Mouse (Mus musculus) cerebellum, adult 18-20 months (tissue): ENCODE measurements at regions not wholly inside any gene's neighbourhood (a gene's known extent, or its start where the extent isn't known, plus 50 kb on each side); places are given as distances from the start of the nearest gene placed in this dataset.

ENCODE experiments used
- DNase-seq, 2 experiments: peaks; one replicate each; pipeline ENCODE4 v3.0.0; 2021

DNA sequence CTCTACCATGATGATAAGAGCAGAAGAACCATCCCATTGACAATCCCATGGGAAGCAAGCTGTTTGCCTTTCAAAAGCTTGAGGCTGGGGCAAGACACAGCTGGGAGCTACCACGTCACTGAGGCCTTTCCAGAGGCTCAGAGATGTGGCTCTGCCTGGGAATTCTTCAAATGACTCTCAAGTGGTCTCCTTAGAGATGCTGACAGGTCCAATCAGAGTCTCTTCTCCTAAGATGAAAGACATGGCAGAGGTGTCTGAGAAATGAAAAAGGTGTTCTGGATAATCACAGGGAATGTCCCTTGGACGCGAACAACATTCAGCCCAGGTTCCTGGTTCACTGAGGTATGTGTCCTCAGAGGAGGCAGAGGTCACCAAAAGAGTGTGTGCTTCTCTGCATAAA lies 287.7 kb downstream of the Fam49a start:
- DNase-seq: no peak

GRCm38 (mm10) chr12:12548688-12549087 lies 286.7 kb downstream of the Fam49a start:
- no peak for DNase-seq

DNA sequence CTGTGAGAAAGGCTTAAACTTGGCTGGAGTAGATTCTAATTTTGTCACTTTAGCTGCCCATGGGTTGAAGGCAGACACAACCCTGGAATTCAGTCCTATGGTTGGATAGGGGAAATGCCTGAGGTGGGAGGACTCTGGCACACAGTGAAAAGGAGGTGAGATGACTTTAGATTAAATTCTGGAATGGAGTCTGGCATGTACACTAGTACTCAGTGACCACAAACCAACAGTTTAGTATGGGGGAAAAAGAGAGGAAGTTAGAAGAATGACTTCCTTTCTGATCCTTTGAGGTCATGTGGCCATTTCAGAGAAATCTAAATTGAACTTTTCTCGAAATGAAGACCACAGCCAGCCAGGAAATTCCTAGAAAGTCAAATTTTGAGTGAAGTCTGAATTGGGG lies 285.5 kb downstream of the Fam49a start:
- DNase-seq: no peak

DNA sequence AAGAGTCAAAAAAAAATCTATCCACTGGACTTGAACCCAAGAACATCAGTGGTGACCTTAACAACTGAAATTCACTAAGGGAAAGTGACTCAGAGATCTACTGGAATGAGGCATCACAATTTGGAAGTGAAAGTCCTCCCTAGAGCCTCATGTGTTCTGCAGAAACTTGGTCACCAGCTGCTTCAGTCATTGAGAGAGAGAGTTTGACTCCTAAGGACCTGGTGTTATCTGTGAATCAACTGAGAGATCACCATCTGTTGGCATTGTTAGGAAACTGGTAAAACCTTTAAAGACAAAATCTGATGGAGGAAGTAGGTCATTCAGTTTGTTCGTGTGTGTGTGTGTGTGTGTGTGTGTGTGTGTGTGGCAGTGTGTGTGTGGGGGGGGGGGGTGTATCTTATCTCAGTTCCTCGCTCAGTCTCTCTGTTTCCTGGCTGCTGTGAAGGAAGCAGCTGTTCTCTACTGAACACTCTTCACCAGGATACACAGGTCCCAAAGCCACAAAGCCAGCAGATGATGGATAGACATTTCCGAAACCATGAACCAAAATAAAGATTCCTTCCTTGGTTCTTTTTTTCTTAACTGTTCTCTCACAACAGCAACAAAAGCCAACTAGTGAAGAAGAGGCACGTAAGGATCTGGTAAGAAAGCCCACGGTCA lies 284.6 kb downstream of the Fam49a start:
- no peak for DNase-seq

DNA sequence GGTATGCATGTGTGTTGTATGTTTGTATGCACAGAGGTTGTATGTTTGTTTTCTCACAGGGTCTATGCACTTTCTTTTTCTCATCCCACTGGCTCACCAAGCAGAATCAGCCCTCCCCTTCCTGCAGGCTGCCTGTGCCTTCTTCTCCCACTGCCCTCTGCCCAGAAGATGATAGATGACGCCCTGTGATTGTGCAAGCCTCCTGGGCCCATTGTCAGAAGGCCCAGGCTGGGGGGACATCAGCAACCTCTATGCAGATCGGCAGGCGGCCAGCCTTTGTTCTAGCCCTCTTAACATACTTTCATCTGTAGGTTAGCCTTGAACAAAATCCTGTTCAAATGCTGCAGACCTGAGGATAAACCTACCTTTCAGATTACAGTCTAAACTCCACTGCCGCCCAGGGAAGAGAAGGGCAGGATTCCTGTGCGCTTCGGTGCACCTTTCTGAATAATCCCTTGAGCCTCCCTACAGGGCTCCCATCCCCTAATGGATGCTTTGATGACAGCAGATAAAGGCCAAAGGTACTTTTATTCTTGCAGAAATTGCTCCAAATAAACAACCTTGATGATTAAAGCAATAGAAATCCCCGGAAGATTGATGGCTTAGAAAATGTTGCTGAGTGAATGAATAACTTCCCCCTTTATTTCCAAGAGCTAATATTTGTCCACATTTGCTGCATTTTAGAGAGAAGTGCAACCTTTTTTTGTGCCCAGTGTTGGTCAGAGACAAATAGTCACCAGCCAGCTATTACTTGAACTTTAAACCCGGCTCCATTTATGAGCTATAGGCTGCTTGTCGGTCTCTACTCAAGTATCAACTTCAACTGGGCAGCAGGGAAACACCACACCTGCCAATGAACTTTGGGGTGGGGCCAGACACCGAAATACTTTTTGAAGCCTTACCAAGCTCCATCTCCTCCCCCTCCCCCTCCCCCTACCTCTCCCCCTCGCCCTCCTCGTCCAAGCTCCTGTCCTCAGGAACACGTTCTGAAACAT lies 279.4 kb downstream of the Fam49a start:
- DNase-seq: no peak

- no peak for DNase-seq
Observed at GRCm38 (mm10) chr12:12539291-12539690, 277.4 kb downstream of the Fam49a start.

DNA sequence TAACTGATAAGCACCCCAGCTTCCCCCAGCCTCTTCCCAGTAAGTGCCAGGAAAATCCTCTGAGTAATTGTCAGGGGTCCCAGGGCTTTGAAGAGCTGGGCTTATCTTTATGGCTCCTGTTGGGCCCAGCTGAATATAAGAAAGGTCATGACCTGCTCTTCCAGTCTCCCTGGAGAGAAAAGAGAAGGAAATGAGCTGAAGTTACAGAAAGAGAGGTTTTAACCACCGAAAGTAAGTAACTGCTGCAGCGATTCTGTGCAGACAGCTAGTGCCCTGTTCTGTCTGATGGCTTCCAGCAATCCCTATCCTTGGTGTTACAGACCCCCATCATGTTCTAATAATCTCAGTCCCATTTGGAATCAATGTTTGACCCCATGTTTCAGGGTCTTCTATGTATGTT lies 272.8 kb downstream of the Fam49a start:
- no peak for DNase-seq

DNA sequence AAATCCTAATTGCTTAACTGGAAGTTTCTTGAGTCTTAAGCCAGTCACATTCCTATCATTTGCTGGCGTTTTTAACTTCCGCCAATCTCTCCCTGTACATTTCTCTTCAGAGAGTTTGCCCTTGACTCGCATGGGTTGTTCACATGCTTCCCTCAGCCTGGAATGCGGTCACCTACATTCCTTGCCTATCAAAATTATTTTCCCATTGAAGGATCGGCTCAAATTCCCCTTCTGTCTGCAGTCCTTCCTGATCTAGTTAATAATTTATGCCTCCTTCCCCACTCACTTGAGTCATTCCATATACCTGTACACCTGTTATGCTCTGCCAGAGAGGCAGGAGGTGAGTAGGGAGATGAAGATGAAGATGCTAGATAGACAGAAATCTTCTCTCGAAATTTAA lies 268.9 kb downstream of the Fam49a start:
- DNase-seq: no peak

DNA sequence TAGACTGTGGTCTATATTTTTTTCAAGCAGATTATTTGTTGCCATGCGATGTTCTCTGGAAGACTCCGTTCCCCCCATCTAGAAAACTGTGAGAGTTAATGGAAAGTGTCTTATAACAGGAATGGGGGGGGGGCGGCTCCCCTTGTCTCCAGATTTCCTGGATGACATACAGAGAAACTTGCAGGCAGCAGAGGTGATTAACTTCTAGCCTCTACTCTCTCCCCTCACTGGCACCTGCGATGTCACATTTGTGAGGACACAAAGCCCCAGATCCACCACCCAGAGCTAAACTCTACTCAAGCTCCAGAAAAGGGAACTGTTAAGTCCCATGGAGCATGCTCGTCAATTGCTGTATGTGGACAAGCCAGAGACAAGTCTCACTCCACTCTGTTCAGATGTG lies 267.6 kb downstream of the Fam49a start:
- no peak for DNase-seq

GRCm38 (mm10) chr12:12528478-12528981 lies 266.6 kb downstream of the Fam49a start:
- DNase-seq: no peak

DNA sequence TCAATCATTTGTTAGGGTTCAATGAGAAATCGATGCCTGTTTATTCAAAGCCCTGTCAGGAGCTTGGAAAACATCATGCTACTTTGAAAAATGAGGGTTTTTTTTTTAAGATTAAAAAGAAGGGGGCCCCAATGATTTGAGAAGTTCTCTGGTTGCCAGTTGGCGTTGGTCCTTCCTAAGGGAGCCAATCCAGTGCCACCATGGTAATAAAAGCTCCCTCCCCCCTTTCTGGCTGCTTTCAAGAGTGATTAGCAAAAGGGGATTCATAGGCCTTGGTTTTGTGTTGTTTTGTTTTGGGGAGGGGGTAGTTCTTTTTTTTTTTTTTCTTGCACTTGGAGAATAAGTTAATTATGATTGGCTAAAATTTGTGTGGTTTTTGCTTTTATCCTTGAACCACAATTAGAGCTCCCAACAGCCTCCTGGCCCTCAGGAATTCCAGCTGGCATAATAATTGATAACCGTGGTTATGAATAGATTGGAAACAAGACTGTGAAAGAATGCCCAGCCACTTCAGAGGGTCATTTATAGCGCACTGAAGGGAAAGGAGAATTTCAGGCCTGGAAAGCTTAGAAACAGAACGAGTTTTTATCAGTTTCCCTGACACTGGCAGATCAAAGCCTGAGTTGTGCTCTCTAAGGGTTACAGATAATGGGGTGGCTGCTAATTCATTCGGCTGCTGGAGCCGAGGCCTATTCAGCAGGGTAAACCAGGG lies 266.0 kb downstream of the Fam49a start:
- no peak for DNase-seq

DNA sequence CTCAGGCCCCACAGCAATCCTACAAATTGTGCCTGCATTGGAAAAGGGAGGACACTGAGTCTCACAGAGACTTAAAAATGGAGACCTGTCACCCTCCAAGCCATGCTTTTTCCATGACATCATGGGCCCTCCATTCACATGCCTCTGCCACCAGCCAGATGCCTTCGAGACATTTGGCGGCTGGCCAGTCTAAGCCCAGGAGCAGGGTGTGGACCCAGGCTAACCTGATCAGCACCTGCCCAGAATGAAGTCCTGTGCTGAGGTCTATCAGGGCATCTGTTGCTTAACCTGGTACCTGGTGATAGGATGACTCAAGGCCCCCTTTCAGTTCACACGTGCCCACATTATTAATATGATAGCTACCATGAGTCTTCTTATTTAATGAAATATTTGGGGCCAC lies 265.4 kb downstream of the Fam49a start:
- no peak for DNase-seq

- DNase-seq: no peak
Observed at GRCm38 (mm10) chr12:12520311-12520852, 258.4 kb downstream of the Fam49a start.

DNA sequence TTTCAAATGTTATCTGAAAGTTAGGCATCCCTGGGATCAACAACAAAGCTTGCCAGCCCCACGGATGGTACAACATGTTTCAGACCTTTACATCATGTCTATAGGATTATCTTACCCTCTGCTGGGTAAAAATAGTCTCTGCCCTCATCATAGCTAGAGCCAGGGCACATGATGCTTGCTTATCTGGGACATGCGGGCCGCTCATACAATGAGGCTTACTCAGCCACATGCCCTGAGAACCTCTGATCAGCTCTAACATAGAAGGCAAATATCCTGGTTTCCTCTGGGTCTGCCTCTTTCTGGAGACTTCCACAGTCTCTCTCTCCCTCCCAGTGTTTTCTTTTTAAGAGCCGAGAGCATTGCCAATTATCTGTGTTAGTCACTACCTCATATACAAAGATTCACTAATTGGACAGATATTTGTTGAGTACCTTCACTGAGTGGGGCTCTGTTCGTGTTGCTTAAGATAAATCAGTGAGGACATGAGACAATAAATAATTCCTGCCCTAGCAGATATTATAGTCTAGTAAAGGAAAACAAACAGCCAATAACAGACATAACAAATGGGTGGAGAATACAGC lies 256.6 kb downstream of the Fam49a start:
- DNase-seq: no peak

DNA sequence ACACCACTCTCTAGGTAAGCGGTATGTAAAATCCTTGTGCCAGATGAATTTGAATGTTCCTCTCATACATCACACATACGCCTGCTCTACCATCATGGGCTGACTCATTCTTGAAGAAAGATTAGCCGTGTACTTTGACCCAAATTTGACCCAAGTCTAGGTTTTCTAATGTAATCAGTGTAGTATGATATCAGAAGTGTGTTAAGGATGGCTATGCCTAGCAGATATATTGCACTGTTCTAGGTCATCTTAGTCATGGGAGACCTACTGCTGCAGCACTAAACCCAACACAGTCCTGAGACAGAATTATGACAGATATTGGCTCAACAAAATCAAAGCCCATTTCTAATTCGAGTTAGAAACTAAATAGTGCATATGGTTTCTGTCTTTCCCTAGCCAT lies 255.1 kb downstream of the Fam49a start:
- no peak for DNase-seq

DNA sequence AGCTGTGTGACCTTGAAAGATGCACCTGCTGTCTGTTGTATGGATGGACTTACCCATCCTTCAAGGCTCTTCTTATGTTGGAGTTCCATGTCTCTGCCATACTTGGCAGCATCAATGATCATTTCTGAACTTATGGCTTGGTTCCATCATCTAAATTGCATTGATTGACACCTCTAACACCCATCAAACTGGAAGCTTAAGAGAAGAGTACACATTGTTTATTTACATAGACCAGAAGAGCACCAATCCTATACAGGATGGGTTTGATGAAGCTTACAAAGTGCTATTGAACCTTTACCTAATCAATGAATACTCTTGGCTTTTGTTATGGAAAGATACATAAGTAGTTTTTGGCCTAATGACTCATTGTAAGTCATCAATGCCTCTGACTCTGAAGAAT lies 248.8 kb downstream of the Fam49a start:
- DNase-seq: no peak

GRCm38 (mm10) chr12:12509164-12509937 lies 247.4 kb downstream of the Fam49a start:
- DNase-seq: no peak

- DNase-seq: no peak
Observed at GRCm38 (mm10) chr12:12508487-12509125, 246.7 kb downstream of the Fam49a start.

GRCm38 (mm10) chr12:12506671-12507070 lies 244.7 kb downstream of the Fam49a start:
- no peak for DNase-seq

- DNase-seq: no peak
Observed at GRCm38 (mm10) chr12:12505590-12505989, 243.7 kb downstream of the Fam49a start.

DNA sequence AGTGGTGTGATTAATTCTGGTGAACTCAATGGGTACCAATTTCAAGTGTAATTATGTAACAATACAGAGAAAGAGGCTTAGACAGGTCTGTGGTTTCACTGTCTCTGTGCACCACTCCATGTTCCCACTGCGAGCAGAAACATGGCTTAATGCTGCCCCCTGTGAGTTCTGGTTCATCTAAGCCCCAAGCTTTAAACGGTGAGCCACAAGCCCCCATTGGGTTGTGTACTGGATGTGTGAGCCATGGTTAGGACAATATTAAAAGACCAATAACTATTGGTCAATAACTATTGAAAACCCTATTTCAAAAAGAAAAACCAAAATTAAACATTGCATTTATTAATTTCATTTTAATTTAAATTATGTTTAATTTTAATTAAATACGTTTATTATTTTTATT lies 238.0 kb downstream of the Fam49a start:
- DNase-seq: no peak
